Mouse (Mus musculus) lung, embryonic 15.5 days (tissue): ENCODE results near the gene Nsl1. TPM values are rescaled to one million over a fixed set of nuclear protein-coding genes. Genes with fewer than 3 reads are reported as not detected.

ENCODE experiments used
- ATAC-seq: fragments of 200-750 bp; cut with Nextera tagmentation; 2 replicates; pipeline ENCODE4 v1.8.0; 2017; ENCODE audit warnings: moderate number of reproducible peaks, borderline replicate concordance; ENCODE audit not compliant: low FRiP score, low TSS enrichment; ENCODE audit errors: extremely low read depth
- H3K27ac ChIP-seq: fragments of 300-500 bp; sonication (generic); 2 replicates; pipeline ENCODE4 v1.5.1; 2015; ENCODE audit warnings: moderate library complexity, mild to moderate bottlenecking, inconsistent platforms
- H3K27me3 ChIP-seq: fragments of 300-500 bp; sonication (generic); 2 replicates; pipeline ENCODE4 v1.6.1; 2015; ENCODE audit warnings: inconsistent platforms
- H3K36me3 ChIP-seq: fragments of 300-500 bp; sonication (generic); 2 replicates; pipeline ENCODE4 v1.6.1; 2015; ENCODE audit warnings: inconsistent platforms
- H3K4me1 ChIP-seq: fragments of 300-500 bp; sonication (generic); 2 replicates; pipeline ENCODE4 v1.6.1; 2015; ENCODE audit warnings: inconsistent platforms
- H3K4me2 ChIP-seq: fragments of 300-500 bp; sonication (generic); 2 replicates; pipeline ENCODE4 v1.6.1; 2015; ENCODE audit warnings: inconsistent platforms, mild to moderate bottlenecking, moderate library complexity
- H3K4me3 ChIP-seq: fragments of 300-500 bp; sonication (generic); 2 replicates; pipeline ENCODE4 v1.5.1; 2015; ENCODE audit warnings: mild to moderate bottlenecking, inconsistent platforms
- H3K9ac ChIP-seq: fragments of 300-500 bp; sonication (generic); 2 replicates; pipeline ENCODE4 v1.6.1; 2015; ENCODE audit warnings: inconsistent platforms
- H3K9me3 ChIP-seq: fragments of 300-500 bp; sonication (generic); 2 replicates; pipeline ENCODE4 v1.6.1; 2016; ENCODE audit warnings: inconsistent platforms
- WGBS: fragments of 180-500 bp; shearing (Covaris S2); methylation state at CpG from one replicate; pipeline ENCODE4 v1.1.7; 2015; 5-methylcytosine and 5-hydroxymethylcytosine counted together
- polyA plus RNA-seq: library from polyadenylated mRNA; unstranded; fragments of >200 nt; fragmentation: Nextera tagmentation; extraction: Ambion mirVana; gene quantifications from 2 replicates; pipeline ENCODE4 v1.2.1, GENCODE M21; 2015

Gene Nsl1
- polyA plus RNA-seq, 1 experiment from 2014 or later = 28.5 TPM

DNA sequence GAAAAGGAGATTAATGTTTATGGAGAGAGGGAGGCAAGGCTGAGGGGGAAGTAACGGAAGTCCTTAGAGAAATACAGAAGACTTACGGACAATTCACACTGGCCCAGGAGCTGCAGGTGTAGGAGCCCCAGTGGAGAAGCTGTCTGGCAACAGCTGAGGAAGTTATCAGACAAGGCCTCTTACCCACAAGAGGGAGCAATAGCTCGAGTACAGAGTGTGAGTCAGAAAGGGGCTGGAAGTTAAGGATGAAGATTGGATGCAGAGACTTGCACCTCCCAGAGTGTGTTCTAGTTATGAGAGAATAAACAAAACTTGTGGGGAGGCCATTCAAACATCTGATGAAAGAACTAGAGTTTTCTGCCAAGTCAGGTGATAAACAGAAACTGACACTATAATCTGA, 5.4 kb upstream of the Nsl1 start:
- no peak for ATAC-seq
- 60% methylated on average over 3 of the region's 3 CpGs for whole genome bisulfite sequencing

DNA sequence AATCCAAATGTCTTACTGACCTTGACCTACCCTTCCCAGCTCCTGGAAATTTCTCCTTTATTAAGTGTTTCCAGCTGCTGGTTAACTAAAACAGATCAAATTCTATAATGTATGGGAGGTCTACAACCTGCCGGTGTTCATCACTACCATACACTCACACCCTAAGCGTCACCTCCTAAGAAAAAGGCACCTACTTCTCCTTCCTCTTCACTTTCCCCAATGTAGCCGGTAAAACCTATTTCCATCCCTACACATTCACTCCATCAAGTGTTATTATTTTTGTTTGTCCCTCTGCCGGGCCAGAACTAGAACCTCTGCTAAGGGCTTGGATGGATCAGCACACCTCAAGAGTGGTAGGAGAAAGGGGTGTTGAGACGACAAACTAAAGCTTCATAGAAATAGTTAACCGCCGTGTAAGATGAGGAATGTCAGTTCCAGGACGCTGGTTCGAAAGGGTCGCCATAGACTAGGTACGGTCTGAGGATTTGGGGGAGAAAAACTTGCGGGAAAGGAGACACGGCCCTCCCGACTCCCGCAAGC, 501 bp upstream of the Nsl1 start:
- Histone ChIP-seq H3K4me1 (peaks cover 15% of the 10 kb centered on the region), H3K36me3 (peaks cover 6% of the 10 kb centered on the region), H3K9me3 (no peaks in the 10 kb centered on the region), H3K9ac (peak overlapping the region; percentile 76), H3K27ac (no peak overlapping the region), H3K4me2 (peak overlapping the region; percentile 71), H3K4me3 (peak overlapping the region; percentile 79), H3K27me3 (no peaks in the 10 kb centered on the region)
- 4% methylated on average over 15 of the region's 15 CpGs for WGBS
- ATAC-seq = no peak

More for the DNA sequence above, 5.4 kb upstream of the Nsl1 start:
- Histone ChIP-seq H3K36me3 (no peaks in the 10 kb centered on the region), H3K27me3 (no peaks in the 10 kb centered on the region), H3K4me3 (no peak overlapping the region), H3K4me1 (peaks cover 7% of the 10 kb centered on the region; the same call in 1 of the 2 replicates), H3K27ac (no peak overlapping the region), H3K9me3 (no peaks in the 10 kb centered on the region), H3K9ac (no peak overlapping the region), H3K4me2 (no peak overlapping the region)

DNA sequence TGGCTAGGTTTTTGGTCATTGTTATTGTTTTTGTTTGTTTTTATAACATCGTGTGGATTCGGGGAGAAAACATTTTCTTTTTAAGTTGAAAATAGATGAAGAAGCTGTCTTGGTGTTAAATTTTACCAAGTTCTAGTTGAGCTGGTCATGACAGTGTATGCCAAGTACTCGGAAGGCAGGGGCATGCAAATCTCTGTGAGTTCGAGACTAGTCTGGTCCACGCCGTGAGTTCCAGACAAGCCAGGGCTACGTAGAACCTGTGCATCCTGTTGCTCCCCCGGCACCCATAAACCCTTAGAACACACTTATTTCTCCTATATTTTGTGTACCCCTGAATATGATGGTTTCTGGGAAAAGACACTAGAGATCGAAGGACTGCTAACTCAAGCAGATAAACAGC, 888 bp downstream of the Nsl1 start:
- Histone ChIP-seq H3K27ac (no peak overlapping the region), H3K4me2 (peak overlapping the region; percentile 71), H3K4me3 (peak overlapping the region; percentile 79), H3K36me3 (peaks cover 17% of the 10 kb centered on the region), H3K9me3 (no peaks in the 10 kb centered on the region), H3K27me3 (no peaks in the 10 kb centered on the region), H3K4me1 (peaks cover 15% of the 10 kb centered on the region), H3K9ac (peak overlapping the region; percentile 76)
- 54% methylated on average over 9 of the region's 9 CpGs for WGBS
- ATAC-seq = no peak

DNA sequence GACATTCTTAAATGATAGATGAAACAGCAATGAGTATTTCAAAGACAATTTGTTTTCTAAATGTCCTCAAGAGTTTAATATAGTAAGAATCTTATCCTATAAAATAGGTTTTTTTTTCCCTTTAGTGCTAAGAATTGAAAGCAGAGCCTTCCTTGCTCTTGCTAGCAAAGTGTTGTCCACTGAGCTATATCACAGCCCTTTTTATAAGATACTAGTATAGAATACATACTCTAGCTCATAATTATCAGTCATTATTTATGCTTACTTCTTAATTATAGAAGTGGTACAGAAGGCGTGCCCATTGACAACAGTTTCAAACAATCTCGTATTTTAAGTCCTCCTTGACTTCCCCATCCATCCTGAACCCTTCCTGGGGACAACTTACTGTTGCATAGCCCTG, 1.7 kb downstream of the Nsl1 start:
- ATAC-seq = no peak
- Histone ChIP-seq H3K27me3 (no peaks in the 10 kb centered on the region), H3K4me1 (peaks cover 15% of the 10 kb centered on the region), H3K4me2 (no peak overlapping the region), H3K27ac (no peak overlapping the region), H3K9me3 (no peaks in the 10 kb centered on the region), H3K9ac (no peak overlapping the region), H3K36me3 (peaks cover 22% of the 10 kb centered on the region), H3K4me3 (no peak overlapping the region)
- 88% methylated on average over 2 of the region's 2 CpGs for WGBS

DNA sequence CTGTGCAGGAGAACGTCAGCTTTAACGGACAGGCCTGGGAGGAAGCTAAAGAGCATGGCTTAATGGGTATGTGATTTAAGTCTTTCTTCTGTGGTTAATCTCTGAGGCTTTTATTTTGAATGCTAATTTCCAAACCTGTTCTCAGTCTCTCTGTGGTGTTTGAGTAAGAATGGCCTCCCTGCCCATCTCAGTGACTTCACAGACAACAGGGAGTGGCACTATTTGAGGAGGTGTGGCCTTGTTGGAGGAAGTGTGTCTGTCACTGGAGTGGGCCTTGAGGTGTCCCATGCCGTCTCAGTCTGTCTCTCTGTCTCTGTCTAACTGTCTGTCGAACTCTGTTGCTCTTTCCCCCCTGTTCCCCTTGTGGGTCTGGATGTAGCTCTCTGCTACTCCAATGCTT, 2.4 kb downstream of the Nsl1 start:
- Histone ChIP-seq H3K9ac (no peak overlapping the region), H3K27ac (no peak overlapping the region), H3K36me3 (peaks cover 28% of the 10 kb centered on the region), H3K4me3 (no peak overlapping the region), H3K27me3 (no peaks in the 10 kb centered on the region), H3K4me1 (peaks cover 15% of the 10 kb centered on the region), H3K9me3 (no peaks in the 10 kb centered on the region), H3K4me2 (no peak overlapping the region)
- no peak for ATAC-seq
- WGBS = 77% methylated on average over 4 of the region's 4 CpGs

DNA sequence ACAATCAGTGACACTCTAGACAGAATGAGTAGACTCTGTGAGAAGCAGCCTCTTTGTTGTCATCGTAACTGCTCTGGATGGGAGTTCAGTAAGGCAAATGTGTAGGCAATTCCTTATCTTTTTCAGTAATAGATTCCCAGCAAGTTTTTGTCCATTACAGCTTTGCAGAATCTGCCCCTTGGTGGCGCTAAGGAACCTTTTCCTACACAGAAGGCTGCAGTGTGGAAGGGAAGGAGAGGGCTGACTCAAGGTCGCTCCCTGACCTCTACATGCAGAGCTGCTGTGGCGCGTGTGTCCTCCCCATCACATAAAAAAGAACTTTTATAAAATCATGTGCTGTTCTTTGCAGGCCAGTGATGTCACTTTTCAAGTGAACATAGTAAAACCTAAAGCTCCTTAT, 5.6 kb downstream of the Nsl1 start:
- H3K9ac ChIP-seq = no peak overlapping the region
- no peak overlapping the region for H3K27ac ChIP-seq
- H3K9me3 ChIP-seq = no peaks in the 10 kb centered on the region
- 81% methylated on average over 5 of the region's 5 CpGs for WGBS
- no peak overlapping the region for H3K4me3 ChIP-seq
- no peak overlapping the region for H3K4me2 ChIP-seq
- peaks cover 8% of the 10 kb centered on the region for H3K4me1 ChIP-seq
- no peak for ATAC-seq
- peaks cover 58% of the 10 kb centered on the region for H3K36me3 ChIP-seq
- H3K27me3 ChIP-seq = no peaks in the 10 kb centered on the region

DNA sequence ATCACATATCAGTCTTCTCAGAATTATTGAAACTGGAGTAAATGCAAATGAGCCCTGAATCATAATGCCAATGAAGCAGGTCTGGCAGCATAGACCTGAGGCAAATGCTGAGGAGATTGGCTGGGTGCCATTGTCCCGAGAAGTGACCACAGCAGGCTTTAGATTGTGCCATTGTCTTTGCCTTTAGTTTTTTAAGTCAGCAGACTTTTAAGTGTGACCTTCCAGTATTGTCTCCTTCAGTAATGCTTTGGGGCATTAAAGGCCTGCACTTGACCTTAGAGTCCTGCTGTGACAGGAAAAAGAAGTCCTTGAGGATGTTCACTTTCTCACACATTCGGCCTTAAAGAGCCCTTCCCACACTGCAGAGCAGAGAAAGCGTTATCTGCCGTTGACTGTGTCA, 7.4 kb downstream of the Nsl1 start:
- Histone ChIP-seq H3K36me3 (peaks cover 70% of the 10 kb centered on the region), H3K4me3 (no peak overlapping the region), H3K27ac (no peak overlapping the region), H3K4me2 (no peak overlapping the region), H3K9ac (no peak overlapping the region), H3K27me3 (no peaks in the 10 kb centered on the region), H3K9me3 (no peaks in the 10 kb centered on the region), H3K4me1 (no peaks in the 10 kb centered on the region)
- 84% methylated on average over 4 of the region's 4 CpGs for WGBS
- no peak for ATAC-seq

DNA sequence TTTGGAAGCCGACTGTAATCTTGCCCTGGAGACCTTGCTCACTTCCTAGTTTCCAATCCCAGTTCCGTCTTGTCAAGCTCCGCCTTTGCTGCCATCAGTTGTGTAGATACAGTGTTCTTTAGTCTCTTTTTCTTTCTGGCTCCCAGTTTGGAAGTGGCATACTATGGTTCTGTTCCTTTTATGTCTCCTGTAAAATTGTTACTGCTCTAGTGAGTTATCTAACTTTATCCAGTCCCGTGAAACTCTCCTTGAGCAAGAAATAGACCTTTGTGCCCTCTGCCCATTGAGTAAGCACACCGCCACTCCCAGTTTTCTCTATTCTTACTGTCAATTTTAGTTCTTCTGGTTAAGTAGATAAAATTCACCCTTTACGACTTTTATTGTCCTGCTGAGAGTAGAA, 8.8 kb downstream of the Nsl1 start:
- no peak overlapping the region for H3K27ac ChIP-seq
- no peaks in the 10 kb centered on the region for H3K27me3 ChIP-seq
- H3K4me3 ChIP-seq = no peak overlapping the region
- no peak for ATAC-seq
- H3K36me3 ChIP-seq = peaks cover 75% of the 10 kb centered on the region
- H3K9me3 ChIP-seq = no peaks in the 10 kb centered on the region
- no peak overlapping the region for H3K4me2 ChIP-seq
- H3K4me1 ChIP-seq = no peaks in the 10 kb centered on the region
- WGBS = 85% methylated on average over 6 of the region's 6 CpGs
- no peak overlapping the region for H3K9ac ChIP-seq

DNA sequence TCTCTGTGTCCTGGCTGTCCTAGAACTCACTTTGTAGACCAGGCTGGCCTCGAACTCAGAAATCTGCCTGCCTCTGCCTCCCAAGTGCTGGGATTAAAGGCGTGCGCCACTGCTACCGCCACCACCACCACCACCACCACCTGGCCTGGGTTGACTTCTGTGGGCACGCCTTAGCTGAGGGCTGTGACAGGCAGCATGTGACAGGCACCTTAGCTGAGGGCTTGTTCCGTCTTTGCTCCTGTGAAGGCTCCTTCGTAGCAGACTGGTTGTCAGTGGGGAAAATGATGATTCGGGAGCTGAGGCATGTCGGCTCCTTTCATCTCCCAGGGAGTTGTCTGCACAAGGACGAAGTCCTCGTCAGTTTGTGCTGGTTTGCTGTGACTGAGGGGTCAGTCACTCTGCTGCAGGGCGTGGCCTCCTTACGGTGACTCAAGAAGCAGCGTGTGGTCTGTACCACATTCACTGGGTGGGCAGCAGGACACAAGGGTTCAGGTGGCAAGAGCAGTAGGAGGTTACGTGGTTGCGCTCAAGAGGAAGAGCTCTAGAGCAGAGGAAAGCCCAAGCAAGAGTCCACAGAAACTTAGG, 9.6 kb downstream of the Nsl1 start:
- Histone ChIP-seq H3K36me3 (peaks cover 79% of the 10 kb centered on the region), H3K27ac (no peak overlapping the region), H3K9ac (no peak overlapping the region), H3K9me3 (no peaks in the 10 kb centered on the region), H3K4me1 (no peaks in the 10 kb centered on the region), H3K27me3 (no peaks in the 10 kb centered on the region), H3K4me2 (no peak overlapping the region), H3K4me3 (no peak overlapping the region)
- WGBS = 90% methylated on average over 16 of the region's 16 CpGs
- ATAC-seq = no peak

DNA sequence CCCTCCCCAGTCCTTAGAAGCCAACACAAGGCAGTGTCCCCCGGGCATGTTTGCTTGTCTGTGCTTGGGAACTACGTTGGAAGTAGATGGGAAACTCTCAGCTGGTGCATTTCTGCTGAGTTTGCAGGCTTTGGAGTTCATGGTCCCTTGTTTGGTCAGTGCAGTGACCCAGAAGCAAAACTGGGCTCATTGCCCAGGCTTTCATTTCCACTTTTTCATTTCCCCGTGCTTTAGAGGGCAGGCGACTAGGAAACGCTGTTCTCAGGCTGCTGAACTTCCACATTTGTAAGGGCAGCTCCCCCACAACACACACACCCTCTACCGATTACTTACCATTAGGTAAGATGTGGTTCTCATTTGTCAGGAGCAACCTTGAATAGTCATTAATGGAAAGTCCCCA, 10.2 kb downstream of the Nsl1 start:
- WGBS = 50% methylated on average over 6 of the region's 6 CpGs
- H3K9me3 ChIP-seq = no peaks in the 10 kb centered on the region
- peaks cover 79% of the 10 kb centered on the region for H3K36me3 ChIP-seq
- no peak overlapping the region for H3K4me3 ChIP-seq
- ATAC-seq = no peak
- H3K9ac ChIP-seq = no peak overlapping the region
- no peak overlapping the region for H3K27ac ChIP-seq
- H3K27me3 ChIP-seq = no peaks in the 10 kb centered on the region
- no peaks in the 10 kb centered on the region for H3K4me1 ChIP-seq
- no peak overlapping the region for H3K4me2 ChIP-seq

DNA sequence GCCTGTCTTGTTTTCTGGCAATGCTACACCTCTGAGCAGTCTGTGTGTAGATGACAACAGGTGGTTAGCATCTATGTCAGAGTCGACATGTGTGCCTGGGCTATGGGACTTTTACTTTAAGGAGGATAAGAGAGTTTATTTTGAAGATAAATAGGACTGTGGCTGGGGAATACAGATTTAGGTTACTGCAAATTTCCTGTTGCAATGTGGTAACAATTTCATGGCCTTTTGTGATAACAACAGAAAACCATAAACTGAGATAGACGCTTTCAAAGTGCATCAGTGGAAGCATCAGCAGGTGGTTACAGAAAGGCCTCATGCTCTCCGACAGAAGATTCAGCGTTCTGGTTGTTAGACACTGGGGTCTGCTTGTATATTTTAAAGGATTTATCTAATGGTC, 10.7 kb downstream of the Nsl1 start:
- H3K27me3 ChIP-seq = no peaks in the 10 kb centered on the region
- WGBS = 77% methylated on average over 4 of the region's 4 CpGs
- H3K4me2 ChIP-seq = no peak overlapping the region
- ATAC-seq = no peak
- no peak overlapping the region for H3K27ac ChIP-seq
- H3K9me3 ChIP-seq = no peaks in the 10 kb centered on the region
- no peak overlapping the region for H3K9ac ChIP-seq
- peaks cover 79% of the 10 kb centered on the region for H3K36me3 ChIP-seq
- H3K4me1 ChIP-seq = no peaks in the 10 kb centered on the region
- H3K4me3 ChIP-seq = no peak overlapping the region

DNA sequence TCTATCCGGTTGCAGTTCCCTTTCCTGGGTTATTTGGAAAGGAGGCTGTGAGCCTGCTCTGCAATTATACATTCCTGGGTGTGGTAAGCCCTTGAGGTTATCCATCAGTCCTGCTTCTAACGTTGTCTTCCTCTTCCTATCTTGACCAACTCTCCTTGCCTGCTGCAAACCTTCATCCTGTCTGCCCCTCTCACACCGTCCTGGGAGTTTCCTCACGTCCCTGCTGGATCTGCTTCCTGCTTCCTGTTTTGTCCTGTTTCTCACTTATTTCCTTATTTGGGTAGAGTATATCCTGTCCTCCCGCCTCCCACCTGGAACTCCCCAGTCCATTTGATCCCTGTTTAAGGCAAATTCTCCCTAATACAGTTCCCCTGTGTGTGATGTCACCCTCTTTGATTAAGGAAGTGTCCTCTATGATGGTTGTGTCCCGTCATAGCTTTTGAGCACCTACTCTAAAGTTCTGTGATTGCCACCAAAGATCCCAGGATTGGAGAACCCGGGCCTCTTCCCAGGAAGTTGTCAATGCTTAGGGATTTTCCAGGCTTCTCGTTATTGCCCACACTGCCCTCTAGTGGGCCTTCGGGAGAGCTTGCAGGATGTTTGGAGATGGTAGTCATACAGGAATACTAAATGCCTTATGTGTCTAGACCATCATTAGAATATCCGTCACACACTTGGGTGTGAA, 12.5 kb downstream of the Nsl1 start:
- no peak overlapping the region for H3K4me2 ChIP-seq
- H3K9ac ChIP-seq = no peak overlapping the region
- WGBS = 48% methylated on average over 10 of the region's 10 CpGs
- H3K9me3 ChIP-seq = no peaks in the 10 kb centered on the region
- no peak for ATAC-seq
- H3K4me1 ChIP-seq = no peaks in the 10 kb centered on the region
- H3K27me3 ChIP-seq = no peaks in the 10 kb centered on the region
- H3K27ac ChIP-seq = 0 out of 2 replicates have a peak overlapping the region, but pooled peaks have one; percentile 12
- no peak overlapping the region for H3K4me3 ChIP-seq
- H3K36me3 ChIP-seq = peaks cover 80% of the 10 kb centered on the region
